8 mouse cellular contexts compared by ENCODE assay signal in the genomic region with DNA sequence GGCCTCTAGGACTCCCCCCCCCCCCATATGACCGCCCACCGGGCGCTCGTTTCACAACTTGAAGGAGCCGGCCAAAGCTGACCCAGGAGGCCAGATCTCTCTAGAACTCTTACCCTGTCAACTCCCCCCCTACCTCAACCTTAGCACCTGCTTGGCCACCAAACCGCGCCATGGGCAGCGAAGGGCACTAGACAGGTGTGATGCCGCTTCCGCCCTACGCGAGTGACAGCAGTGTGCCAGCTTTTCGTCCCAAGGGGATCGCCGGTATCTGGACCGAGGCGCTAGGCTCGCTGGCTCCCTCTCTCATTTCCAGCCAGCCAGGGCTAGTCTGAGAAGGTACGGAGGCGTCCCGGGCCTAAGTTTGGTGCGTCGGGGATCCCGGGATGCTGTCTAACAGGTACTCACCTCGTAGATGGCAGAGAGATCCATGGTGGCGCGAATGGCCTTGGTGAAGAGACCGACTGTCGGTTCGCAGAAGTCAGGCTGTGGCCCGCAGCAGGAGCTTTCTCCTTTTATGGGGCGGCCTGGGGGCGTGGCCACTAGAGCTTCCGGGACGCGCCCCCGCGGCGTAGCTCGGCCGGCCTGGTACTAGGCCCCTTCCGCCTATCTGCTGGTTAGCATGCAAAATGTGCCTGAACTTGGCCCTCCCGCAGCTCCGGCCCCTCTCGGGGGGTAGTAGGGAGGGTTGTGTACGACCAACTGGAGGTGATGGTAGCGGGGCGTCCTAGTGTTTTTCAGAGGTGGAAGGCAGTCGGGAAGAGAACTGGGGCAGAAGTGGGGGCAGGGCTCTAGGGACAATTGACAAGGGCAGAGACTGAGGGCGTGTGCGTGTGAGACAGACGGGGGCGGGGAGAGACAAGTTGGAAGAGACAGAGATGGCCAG. TPM values are rescaled to one million over a fixed set of nuclear protein-coding genes. Genes with fewer than 3 reads are reported as not detected.
A peak's percentile ranks its signal among the peaks of the same experiment; 100 is the strongest.
DNase-seq lines count a peak whose midpoint lies in the region; ATAC-seq and TF ChIP-seq lines count a peak whose summit lies in the region.

No protein-coding gene starts in this region.

- ATAC-seq in embryonic facial prominence, embryonic 11.5 days (replicated peaks; ENCODE audit: insufficient number of reproducible peaks, low FRiP score, low TSS enrichment, low read depth) = no peak
- peak; percentile 13; the same call in 1 of the 2 replicates for ATAC-seq in limb, embryonic 15.5 days (ENCODE audit: insufficient number of reproducible peaks, low FRiP score, low TSS enrichment, low read depth)
- ATAC-seq in midbrain, postnatal 0 days (ENCODE audit: low FRiP score) = peak; percentile 28; the same call in 1 of the 2 replicates

- no peak for TF ChIP-seq CTCF in kidney, adult 2 months (conservative IDR thresholded peaks at IDR 0.05; ENCODE audit: insufficient read depth, insufficient read length, low read depth, low read length)
- TF ChIP-seq CTCF in midbrain, postnatal 0 days (IDR thresholded peaks at IDR 0.05) = no peak

- peak overlapping the region; percentile 75 for H3K27ac ChIP-seq in embryonic facial prominence, embryonic 11.5 days (replicated peaks; ENCODE audit: low read depth, low read length)
- peak overlapping the region; percentile 98 for H3K27ac ChIP-seq in kidney, adult 2 months (ENCODE audit: insufficient read depth, low read depth, low read length)
- peak overlapping the region; percentile 99 for H3K27ac ChIP-seq in limb, embryonic 15.5 days
- H3K27ac ChIP-seq in midbrain, postnatal 0 days (ENCODE audit: low read depth, low read length) = peak overlapping the region; percentile 47

- 1% methylated on average over 49 of the region's 53 CpGs for WGBS in embryonic facial prominence, embryonic 11.5 days
- under 1% methylated on average over 52 of the region's 53 CpGs for WGBS in kidney, adult 2 months
- 1% methylated on average over 53 of the region's 53 CpGs for WGBS in limb, embryonic 15.5 days
- WGBS in midbrain, postnatal 0 days = 2% methylated on average over 53 of the region's 53 CpGs

- H3K36me3 ChIP-seq in embryonic facial prominence, embryonic 11.5 days (replicated peaks; ENCODE audit: control insufficient read depth, insufficient read depth, low read depth, low read length) = no peaks in the 10 kb centered on the region
- peaks cover 8% of the 10 kb centered on the region for H3K36me3 ChIP-seq in kidney, adult 2 months (ENCODE audit: control insufficient read depth, insufficient read depth, low read length)
- H3K36me3 ChIP-seq in limb, embryonic 15.5 days = peaks cover 9% of the 10 kb centered on the region; the same call in 1 of the 2 replicates
- H3K36me3 ChIP-seq in midbrain, postnatal 0 days (ENCODE audit: insufficient read depth, low read length) = no peaks in the 10 kb centered on the region

- no peaks in the 10 kb centered on the region for H3K9me3 ChIP-seq in embryonic facial prominence, embryonic 11.5 days (replicated peaks; ENCODE audit: control insufficient read depth, low read length)
- H3K9me3 ChIP-seq in limb, embryonic 15.5 days = no peaks in the 10 kb centered on the region
- no peaks in the 10 kb centered on the region for H3K9me3 ChIP-seq in midbrain, postnatal 0 days (ENCODE audit: low read length)

- H3K9ac ChIP-seq in embryonic facial prominence, embryonic 11.5 days (replicated peaks; ENCODE audit: low read length) = peak overlapping the region; percentile 72
- peak overlapping the region; percentile 82 for H3K9ac ChIP-seq in limb, embryonic 15.5 days
- peak overlapping the region; percentile 60 for H3K9ac ChIP-seq in midbrain, postnatal 0 days (replicated peaks; ENCODE audit: low read length, poor library complexity, severe bottlenecking)

- H3K4me1 ChIP-seq in embryonic facial prominence, embryonic 11.5 days (ENCODE audit: control insufficient read depth, insufficient read depth, low read length) = peaks cover 25% of the 10 kb centered on the region
- peaks cover 31% of the 10 kb centered on the region for H3K4me1 ChIP-seq in kidney, adult 2 months (ENCODE audit: control insufficient read depth, insufficient read depth, low read length)
- peaks cover 84% of the 10 kb centered on the region for H3K4me1 ChIP-seq in limb, embryonic 15.5 days
- peaks cover 8% of the 10 kb centered on the region; the same call in 1 of the 2 replicates for H3K4me1 ChIP-seq in midbrain, postnatal 0 days (ENCODE audit: insufficient read depth, low read length)

- peak overlapping the region; percentile 95 for H3K4me2 ChIP-seq in embryonic facial prominence, embryonic 11.5 days (ENCODE audit: low read depth, low read length)
- H3K4me2 ChIP-seq in limb, embryonic 15.5 days = peak overlapping the region; percentile 82
- peak overlapping the region; percentile 76 for H3K4me2 ChIP-seq in midbrain, postnatal 0 days (ENCODE audit: low read depth, low read length, poor library complexity, severe bottlenecking)

- peak; percentile 92 for DNase-seq in layer of hippocampus, adult 11-12 months (ENCODE audit: low spot score)
- no peak for DNase-seq in layer of hippocampus, adult 9-10 months (ENCODE audit: low spot score)
- DNase-seq in embryonic facial prominence, embryonic 11.5 days (ENCODE audit: low spot score) = peak; percentile 91
- DNase-seq in heart, adult 18-20 months = peak; percentile 97 to 99
- peak; percentile 97 for DNase-seq in kidney, adult 2 months
- peak; percentile 82 for DNase-seq in midbrain, postnatal 0 days (ENCODE audit: low spot score)
- peak; percentile 93 to 96 for DNase-seq in spleen, postnatal 10 days (ENCODE audit: low spot score in 2 of 2)

- peak overlapping the region; percentile 62 for H3K4me3 ChIP-seq in embryonic facial prominence, embryonic 11.5 days (ENCODE audit: low read depth, low read length)
- H3K4me3 ChIP-seq in kidney, adult 2 months (ENCODE audit: insufficient read depth, low read depth, low read length) = peak overlapping the region; percentile 85
- H3K4me3 ChIP-seq in limb, embryonic 15.5 days = peak overlapping the region; percentile 71
- H3K4me3 ChIP-seq in midbrain, postnatal 0 days (ENCODE audit: low read depth, low read length) = peak overlapping the region; percentile 49

- no peaks in the 10 kb centered on the region for H3K27me3 ChIP-seq in embryonic facial prominence, embryonic 11.5 days (ENCODE audit: control insufficient read depth, insufficient read depth, low read length)
- no peaks in the 10 kb centered on the region for H3K27me3 ChIP-seq in kidney, adult 2 months (replicated peaks; ENCODE audit: control insufficient read depth, insufficient read depth, low read length)
- no peaks in the 10 kb centered on the region for H3K27me3 ChIP-seq in limb, embryonic 15.5 days
- no peaks in the 10 kb centered on the region for H3K27me3 ChIP-seq in midbrain, postnatal 0 days (ENCODE audit: insufficient read depth, low read length)

- peak; percentile 99 for TF ChIP-seq POLR2A in kidney, adult 2 months (IDR thresholded peaks at IDR 0.05; ENCODE audit: low read depth, low read length)

RNA-seq across cellular contexts. Expression of a gene that starts 1.0 kb away (rescaled TPM):
- 4.7 and 5.5 TPM in 2 replicates for polyA plus RNA-seq in embryonic facial prominence, embryonic 11.5 days (2014; fragmentation: Nextera tagmentation; extraction: Ambion mirVana)
- 10 to 100 TPM; 18.4 to 27.3 TPM for total RNA-seq in heart, adult 18-20 months (2021)
- 24.6 and 25.5 TPM in 2 replicates for polyA plus RNA-seq in kidney, adult 2 months (2012; rRNA removed)
- polyA plus RNA-seq in limb, embryonic 15.5 days (2015; fragmentation: Nextera tagmentation; extraction: Ambion mirVana) = 22.8 and 26.0 TPM in 2 replicates
- total RNA-seq in midbrain, postnatal 0 days (2014; rRNA removed) = 3.0 and 4.1 TPM in 2 replicates
- 2.9 and 3.4 TPM in 2 replicates for polyA plus RNA-seq in midbrain, postnatal 0 days (2015; fragmentation: Nextera tagmentation; extraction: Ambion mirVana)

RNA-seq across cellular contexts. Expression of a gene that starts 6.6 kb away (rescaled TPM):
- 38.8 and 50.0 TPM in 2 replicates for polyA plus RNA-seq in embryonic facial prominence, embryonic 11.5 days (2014; fragmentation: Nextera tagmentation; extraction: Ambion mirVana)
- 10 to 100 TPM; 11.3 to 13.4 TPM for total RNA-seq in heart, adult 18-20 months (2021)
- polyA plus RNA-seq in kidney, adult 2 months (2012; rRNA removed) = 13.5 and 14.6 TPM in 2 replicates
- 54.4 and 54.8 TPM in 2 replicates for polyA plus RNA-seq in limb, embryonic 15.5 days (2015; fragmentation: Nextera tagmentation; extraction: Ambion mirVana)
- total RNA-seq in midbrain, postnatal 0 days (2014; rRNA removed) = 15.3 and 19.4 TPM in 2 replicates
- 7.9 and 8.0 TPM in 2 replicates for polyA plus RNA-seq in midbrain, postnatal 0 days (2015; fragmentation: Nextera tagmentation; extraction: Ambion mirVana)

RNA-seq across cellular contexts. Expression of a gene that starts 13.5 kb away (rescaled TPM):
- polyA plus RNA-seq in embryonic facial prominence, embryonic 11.5 days (2014; fragmentation: Nextera tagmentation; extraction: Ambion mirVana) = 50.1 and 50.6 TPM in 2 replicates
- 10 to 100 TPM; 21.8 TPM for total RNA-seq in heart, adult 18-20 months (2021)
- polyA plus RNA-seq in kidney, adult 2 months (2012; rRNA removed) = 71.9 and 72.1 TPM in 2 replicates
- polyA plus RNA-seq in limb, embryonic 15.5 days (2015; fragmentation: Nextera tagmentation; extraction: Ambion mirVana) = 44.8 and 45.1 TPM in 2 replicates
- total RNA-seq in midbrain, postnatal 0 days (2014; rRNA removed) = 30.7 and 37.9 TPM in 2 replicates
- polyA plus RNA-seq in midbrain, postnatal 0 days (2015; fragmentation: Nextera tagmentation; extraction: Ambion mirVana) = 41.6 and 43.2 TPM in 2 replicates

RNA-seq across cellular contexts. Expression of a gene that starts 13.7 kb away (rescaled TPM):
- 80.0 and 81.4 TPM in 2 replicates for polyA plus RNA-seq in embryonic facial prominence, embryonic 11.5 days (2014; fragmentation: Nextera tagmentation; extraction: Ambion mirVana)
- 10 to 100 TPM; 39.5 to 44.5 TPM for total RNA-seq in heart, adult 18-20 months (2021)
- polyA plus RNA-seq in kidney, adult 2 months (2012; rRNA removed) = 72.6 and 78.4 TPM in 2 replicates
- polyA plus RNA-seq in limb, embryonic 15.5 days (2015; fragmentation: Nextera tagmentation; extraction: Ambion mirVana) = 67.6 and 73.4 TPM in 2 replicates
- 80.3 and 84.2 TPM in 2 replicates for total RNA-seq in midbrain, postnatal 0 days (2014; rRNA removed)
- 89.3 and 90.0 TPM in 2 replicates for polyA plus RNA-seq in midbrain, postnatal 0 days (2015; fragmentation: Nextera tagmentation; extraction: Ambion mirVana)

RNA-seq across cellular contexts. Expression of a gene that starts 28.6 kb away (rescaled TPM):
- 988 and 991 TPM in 2 replicates for polyA plus RNA-seq in embryonic facial prominence, embryonic 11.5 days (2014; fragmentation: Nextera tagmentation; extraction: Ambion mirVana)
- total RNA-seq in heart, adult 18-20 months (2021) = 100 to 1,000 TPM; 517 to 602 TPM
- polyA plus RNA-seq in kidney, adult 2 months (2012; rRNA removed) = 724 and 951 TPM in 2 replicates
- 822 and 1,022 TPM in 2 replicates for polyA plus RNA-seq in limb, embryonic 15.5 days (2015; fragmentation: Nextera tagmentation; extraction: Ambion mirVana)
- 158 and 163 TPM in 2 replicates for total RNA-seq in midbrain, postnatal 0 days (2014; rRNA removed)
- polyA plus RNA-seq in midbrain, postnatal 0 days (2015; fragmentation: Nextera tagmentation; extraction: Ambion mirVana) = 536 and 539 TPM in 2 replicates

Comparison
In these comparisons a context has a peak if more than half of its experiments do, and no peak if none do; other contexts are left out.
1. H3K27ac ChIP-seq: peak in every context shown above with its lines; median percentile 99 in limb, embryonic 15.5 days; 98 in kidney, adult 2 months; 75 in embryonic facial prominence, embryonic 11.5 days; 47 in midbrain, postnatal 0 days.